Mouse (Mus musculus) spleen, adult 2 months (tissue): ENCODE results near the gene Hirip3.

ENCODE experiments used
- CTCF ChIP-seq: fragments of 200-500 bp; IDR thresholded peaks from 2 replicates; pipeline ENCODE4 v1.5.1; 2011; ENCODE audit warnings: mild to moderate bottlenecking, inconsistent platforms; ENCODE audit not compliant: insufficient read depth, insufficient read length, insufficient replicate concordance; ENCODE audit errors: extremely low read depth
- POLR2A ChIP-seq: fragments of 200-500 bp; IDR thresholded peaks from 2 replicates; pipeline ENCODE4 v1.6.1; 2011; ENCODE audit warnings: low read depth, low read length, inconsistent platforms

DNA sequence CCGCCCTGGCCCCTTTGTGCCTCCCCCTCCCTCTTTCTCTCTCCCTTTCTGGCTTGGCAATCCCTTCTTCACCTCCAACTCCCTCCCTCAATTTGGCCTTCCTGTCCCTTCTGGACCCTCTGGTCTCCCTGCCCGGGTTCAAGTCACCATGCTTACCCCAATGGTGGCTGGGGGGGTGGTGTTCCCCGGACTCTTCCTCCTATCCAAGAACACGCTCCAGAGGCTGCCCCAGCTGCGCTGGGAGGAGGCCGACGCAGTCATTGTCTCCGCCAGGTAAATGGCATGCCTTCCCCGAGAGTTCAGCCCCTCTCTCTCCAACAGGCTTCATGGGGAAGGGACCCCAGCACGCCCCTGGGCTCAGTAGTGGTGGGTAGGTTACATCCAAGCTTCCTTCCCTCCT lies 37.8 kb upstream of the Hirip3 start:
- TF ChIP-seq CTCF (no peak), POLR2A (no peak)
